Mouse (Mus musculus): ENCODE measurements around the gene Tk1. TPM values are rescaled to one million over a fixed set of nuclear protein-coding genes. Genes with fewer than 3 reads are reported as not detected.
A peak's percentile ranks its signal among the peaks of the same experiment; 100 is the strongest.

The Tk1 gene
- polyA plus RNA-seq, 1 experiment from 2014 or later = 115 TPM

DNA sequence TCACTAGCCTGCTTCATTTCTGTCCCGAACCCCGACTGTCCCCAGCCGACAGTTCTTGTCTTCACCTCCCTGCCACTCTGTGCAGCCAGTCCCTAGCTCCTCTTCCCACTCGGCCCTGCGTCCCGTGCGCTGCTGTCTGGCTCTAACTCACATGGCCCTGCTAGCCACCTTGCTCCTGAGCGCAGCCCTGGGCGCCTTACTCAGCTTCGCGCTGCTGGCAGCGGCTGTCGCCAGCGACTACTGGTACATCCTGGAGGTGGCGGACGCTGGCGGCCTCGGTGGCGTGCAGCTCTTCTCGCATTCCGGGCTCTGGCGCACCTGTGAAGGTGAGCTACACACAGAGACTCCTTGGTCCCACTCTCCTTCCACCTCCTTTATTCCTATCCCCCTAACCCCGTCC lies 34.7 kb upstream of the Tk1 start, which contains the start of gene Tmem235:
Gene Tmem235 (plus strand): TSS at position 152 of the 400 bp plus-strand sequence.
- Histone ChIP-seq H3K27ac (replicated peaks) (no peak within 1 kb of the TSS), H3K4me1 (peaks cover 8% of the 10 kb centered on the region), H3K36me3 (peaks cover 23% of the 10 kb centered on the region), H3K4me2 (replicated peaks) (peak within 1 kb of the TSS; percentile 28; the same call in 1 of the 2 replicates), H3K4me3 (replicated peaks) (0 out of 2 replicates have a peak within 1 kb of the TSS, but pooled peaks have one; percentile 1), H3K9ac (no peak within 1 kb of the TSS), H3K9me3 (replicated peaks) (no peaks in the 10 kb centered on the region), H3K27me3 (peaks cover 36% of the 10 kb centered on the region)
- 4% methylated on average over 23 of the region's 23 CpGs for WGBS
- ATAC-seq (ENCODE audit: insufficient number of reproducible peaks, low FRiP score, low TSS enrichment, low read depth) = no peak

DNA sequence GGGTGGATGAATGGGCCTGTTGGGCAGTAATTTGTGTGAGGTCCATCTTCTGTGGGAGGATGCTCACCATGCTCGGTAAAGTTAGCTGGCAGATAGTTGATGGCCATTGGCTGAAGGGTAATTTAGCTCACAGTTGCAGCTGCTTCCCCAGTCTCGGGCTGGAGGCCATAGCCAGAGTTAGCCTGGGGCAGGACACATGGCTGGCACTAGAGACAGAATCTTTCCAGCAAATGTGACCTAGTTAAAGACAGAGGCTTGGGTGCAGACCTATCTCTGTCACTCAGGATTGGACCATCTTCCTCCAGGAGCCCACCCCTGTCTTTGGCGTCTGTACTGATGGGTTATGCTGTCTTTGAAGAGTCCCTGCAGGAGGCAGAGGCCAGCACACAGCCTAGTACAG lies 32.5 kb upstream of the Tk1 start:
- peaks cover 41% of the 10 kb centered on the region for H3K36me3 ChIP-seq
- no peaks in the 10 kb centered on the region for H3K9me3 ChIP-seq (replicated peaks)
- peaks cover 31% of the 10 kb centered on the region for H3K27me3 ChIP-seq
- no peak overlapping the region for H3K4me3 ChIP-seq (replicated peaks)
- H3K9ac ChIP-seq = no peak overlapping the region
- H3K27ac ChIP-seq (replicated peaks) = no peak overlapping the region
- no peak for ATAC-seq (ENCODE audit: insufficient number of reproducible peaks, low FRiP score, low TSS enrichment, low read depth)
- no peak overlapping the region for H3K4me2 ChIP-seq (replicated peaks)
- WGBS = 57% methylated on average over 3 of the region's 3 CpGs
- H3K4me1 ChIP-seq = peaks cover 8% of the 10 kb centered on the region

DNA sequence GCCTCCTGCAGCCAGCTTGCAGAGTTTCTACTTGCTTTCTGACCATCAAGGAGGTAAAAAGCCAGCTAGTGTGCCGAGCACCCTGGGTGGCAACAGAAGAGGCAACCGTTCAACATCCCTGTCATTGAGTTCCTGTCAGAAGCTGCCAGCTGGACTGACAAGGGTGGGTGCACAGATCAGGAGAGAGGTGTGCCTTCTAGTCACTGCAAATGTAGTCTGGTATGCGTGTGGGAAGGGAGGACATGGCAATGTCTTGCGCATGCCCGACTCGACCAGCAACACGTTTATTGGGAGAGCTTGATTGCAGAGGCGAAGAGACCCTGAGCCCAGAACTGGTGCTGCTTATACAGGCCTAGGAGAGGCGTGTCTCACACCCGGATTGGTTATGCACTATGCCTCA lies 31.6 kb upstream of the Tk1 start:
- Histone ChIP-seq H3K9me3 (replicated peaks) (no peaks in the 10 kb centered on the region), H3K4me1 (peaks cover 8% of the 10 kb centered on the region), H3K4me3 (replicated peaks) (no peak overlapping the region), H3K9ac (no peak overlapping the region), H3K27ac (replicated peaks) (no peak overlapping the region), H3K27me3 (peaks cover 24% of the 10 kb centered on the region), H3K4me2 (replicated peaks) (no peak overlapping the region), H3K36me3 (peaks cover 50% of the 10 kb centered on the region)
- ATAC-seq (ENCODE audit: insufficient number of reproducible peaks, low FRiP score, low TSS enrichment, low read depth) = no peak
- 92% methylated on average over 10 of the region's 10 CpGs for WGBS

DNA sequence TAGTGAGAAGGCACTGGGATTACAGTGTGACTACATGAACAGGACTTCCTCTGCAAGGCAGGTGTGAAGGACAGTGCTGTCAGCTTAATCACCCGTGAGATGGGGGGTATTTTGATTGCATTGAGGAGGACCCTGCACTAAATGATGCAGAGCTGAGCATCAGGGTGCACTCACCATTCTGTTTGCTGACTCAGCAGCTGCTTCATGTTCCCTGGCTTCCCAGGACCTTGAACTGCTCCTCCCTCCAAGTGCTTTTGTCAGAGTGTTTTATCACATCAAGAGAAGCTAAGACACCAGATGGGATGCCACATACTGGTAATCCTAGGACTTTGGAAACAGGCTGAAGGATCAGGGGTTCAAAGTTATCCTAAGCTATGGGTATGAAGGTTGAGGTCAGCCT lies 30.1 kb upstream of the Tk1 start:
- no peaks in the 10 kb centered on the region for H3K9me3 ChIP-seq (replicated peaks)
- ATAC-seq (ENCODE audit: insufficient number of reproducible peaks, low FRiP score, low TSS enrichment, low read depth) = no peak
- H3K4me2 ChIP-seq (replicated peaks) = no peak overlapping the region
- H3K4me3 ChIP-seq (replicated peaks) = no peak overlapping the region
- no peak overlapping the region for H3K9ac ChIP-seq
- H3K27me3 ChIP-seq = peaks cover 14% of the 10 kb centered on the region
- 90% methylated on average over 1 of the region's 1 CpGs for WGBS
- H3K27ac ChIP-seq (replicated peaks) = no peak overlapping the region
- peaks cover 8% of the 10 kb centered on the region for H3K4me1 ChIP-seq
- peaks cover 54% of the 10 kb centered on the region for H3K36me3 ChIP-seq

DNA sequence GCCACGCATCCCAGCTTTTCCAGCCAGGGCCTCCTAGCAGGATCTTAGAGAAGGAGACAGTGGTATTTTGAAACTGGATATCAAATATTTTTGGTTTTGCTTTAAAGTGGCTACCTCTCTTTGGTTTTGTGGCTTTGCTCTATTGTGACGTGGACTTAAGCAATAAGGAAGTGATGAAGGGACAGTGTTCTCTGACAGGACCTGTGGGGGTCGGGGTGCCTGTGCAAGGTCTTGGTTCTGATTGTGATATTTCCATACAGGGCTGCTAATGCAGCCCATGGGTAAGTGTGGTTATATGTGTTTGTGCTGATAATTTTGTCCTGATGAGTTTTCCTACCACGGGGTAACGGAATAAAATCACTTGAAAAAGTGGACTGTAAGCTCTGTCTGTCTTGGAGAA lies 29.5 kb upstream of the Tk1 start:
- no peak for ATAC-seq (ENCODE audit: insufficient number of reproducible peaks, low FRiP score, low TSS enrichment, low read depth)
- H3K27ac ChIP-seq (replicated peaks) = no peak overlapping the region
- no peak overlapping the region for H3K4me3 ChIP-seq (replicated peaks)
- no peaks in the 10 kb centered on the region for H3K9me3 ChIP-seq (replicated peaks)
- whole genome bisulfite sequencing = 83% methylated on average over 5 of the region's 5 CpGs
- peaks cover 54% of the 10 kb centered on the region for H3K36me3 ChIP-seq
- no peak overlapping the region for H3K4me2 ChIP-seq (replicated peaks)
- H3K9ac ChIP-seq = no peak overlapping the region
- peaks cover 6% of the 10 kb centered on the region for H3K4me1 ChIP-seq
- peaks cover 8% of the 10 kb centered on the region for H3K27me3 ChIP-seq

DNA sequence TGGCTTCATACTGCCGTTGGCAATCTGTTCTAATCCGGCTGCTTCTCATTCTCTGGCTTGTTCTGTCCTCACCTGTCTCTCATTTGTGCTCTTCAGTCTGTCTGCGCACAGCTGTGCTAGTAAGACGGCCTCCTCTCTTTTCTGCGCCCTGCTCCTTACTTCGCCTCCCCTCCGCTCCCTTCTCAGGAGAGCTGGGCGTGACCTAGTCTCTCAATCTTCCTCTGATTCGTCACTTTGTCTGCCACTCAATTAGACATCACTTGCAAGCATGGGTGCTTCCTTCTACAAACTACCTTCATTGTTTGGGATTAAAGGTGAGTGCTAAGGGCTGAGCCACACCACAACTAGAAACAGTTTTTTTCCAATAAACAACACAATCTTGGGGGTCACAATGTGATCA lies 28.3 kb upstream of the Tk1 start:
- WGBS = 79% methylated on average over 9 of the region's 9 CpGs
- Histone ChIP-seq H3K27ac (replicated peaks) (no peak overlapping the region), H3K9ac (no peak overlapping the region), H3K9me3 (replicated peaks) (no peaks in the 10 kb centered on the region), H3K27me3 (no peaks in the 10 kb centered on the region), H3K4me3 (replicated peaks) (no peak overlapping the region), H3K36me3 (peaks cover 54% of the 10 kb centered on the region), H3K4me1 (peaks cover 13% of the 10 kb centered on the region), H3K4me2 (replicated peaks) (no peak overlapping the region)
- no peak for ATAC-seq (ENCODE audit: insufficient number of reproducible peaks, low FRiP score, low TSS enrichment, low read depth)

DNA sequence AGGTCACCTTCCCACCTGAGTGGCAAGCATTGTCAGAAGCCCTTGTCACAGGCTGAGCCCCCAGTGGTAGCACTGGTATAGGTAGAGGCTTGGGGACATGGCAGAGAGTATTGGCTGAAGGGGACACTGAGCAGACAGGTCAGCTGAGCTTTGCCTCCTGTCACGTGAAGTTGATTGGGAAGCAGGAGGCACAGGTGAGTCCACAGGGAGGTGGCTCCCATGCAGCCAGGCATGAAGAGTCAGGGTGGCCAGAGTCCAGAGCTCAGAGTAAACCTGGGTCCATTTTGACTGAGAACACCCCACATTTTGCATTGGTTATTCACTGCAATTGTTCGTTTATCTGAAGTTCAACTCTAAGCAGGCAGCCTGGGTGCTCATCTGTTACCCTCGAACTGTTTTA lies 27.0 kb upstream of the Tk1 start:
- peaks cover 21% of the 10 kb centered on the region for H3K4me1 ChIP-seq
- 87% methylated on average over 3 of the region's 3 CpGs for WGBS
- H3K27me3 ChIP-seq = no peaks in the 10 kb centered on the region
- no peaks in the 10 kb centered on the region for H3K9me3 ChIP-seq (replicated peaks)
- no peak overlapping the region for H3K4me2 ChIP-seq (replicated peaks)
- no peak overlapping the region for H3K27ac ChIP-seq (replicated peaks)
- no peak for ATAC-seq (ENCODE audit: insufficient number of reproducible peaks, low FRiP score, low TSS enrichment, low read depth)
- no peak overlapping the region for H3K9ac ChIP-seq
- H3K4me3 ChIP-seq (replicated peaks) = no peak overlapping the region
- peaks cover 50% of the 10 kb centered on the region for H3K36me3 ChIP-seq

DNA sequence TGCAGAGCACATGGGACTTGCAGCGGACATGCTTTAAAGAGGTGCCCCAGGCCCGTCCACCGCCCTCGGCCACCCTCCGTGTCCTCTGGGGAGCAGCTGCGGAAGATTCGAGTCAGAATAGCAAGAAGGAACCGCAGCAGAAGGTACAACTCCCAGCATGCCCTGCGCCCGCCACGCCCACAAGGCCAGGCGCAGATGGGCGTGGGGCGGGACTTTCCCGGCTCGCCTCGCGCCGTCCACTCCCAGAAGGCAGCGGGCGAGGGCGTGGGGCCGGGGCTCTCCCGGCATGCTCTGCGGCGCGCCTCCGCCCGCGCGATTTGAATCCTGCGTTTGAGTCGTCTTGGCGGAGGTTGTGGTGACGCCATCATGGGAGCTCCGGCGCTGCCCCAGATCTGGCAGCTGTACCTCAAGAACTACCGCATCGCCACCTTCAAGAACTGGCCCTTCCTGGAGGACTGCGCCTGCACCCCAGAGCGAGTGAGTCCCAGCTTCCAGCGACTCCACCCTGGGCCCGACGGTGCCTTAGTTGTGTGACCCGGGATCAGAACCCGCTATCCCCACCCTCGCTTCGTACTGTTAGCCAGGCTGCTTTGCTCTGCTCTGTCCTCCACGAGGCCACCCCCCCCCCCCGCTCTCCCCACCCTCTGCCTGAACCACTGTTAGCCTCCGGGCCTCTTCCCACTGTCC lies 23.2 kb upstream of the Tk1 start, which contains the start of gene Birc5:
Gene Birc5 (plus strand): TSS at position 267 of the 687 bp plus-strand sequence.
- H3K4me3 ChIP-seq (replicated peaks) = peak within 1 kb of the TSS; percentile 74
- H3K27ac ChIP-seq (replicated peaks) = peak within 1 kb of the TSS; percentile 98
- peak within 1 kb of the TSS; percentile 91 for H3K4me2 ChIP-seq (replicated peaks)
- peak within 1 kb of the TSS; percentile 79 for H3K9ac ChIP-seq
- peaks cover 31% of the 10 kb centered on the region for H3K4me1 ChIP-seq
- peak; percentile 94 for ATAC-seq (ENCODE audit: insufficient number of reproducible peaks, low FRiP score, low TSS enrichment, low read depth)
- H3K9me3 ChIP-seq (replicated peaks) = no peaks in the 10 kb centered on the region
- no peaks in the 10 kb centered on the region for H3K27me3 ChIP-seq
- WGBS = under 1% methylated on average over 51 of the region's 51 CpGs
- H3K36me3 ChIP-seq = peaks cover 21% of the 10 kb centered on the region

DNA sequence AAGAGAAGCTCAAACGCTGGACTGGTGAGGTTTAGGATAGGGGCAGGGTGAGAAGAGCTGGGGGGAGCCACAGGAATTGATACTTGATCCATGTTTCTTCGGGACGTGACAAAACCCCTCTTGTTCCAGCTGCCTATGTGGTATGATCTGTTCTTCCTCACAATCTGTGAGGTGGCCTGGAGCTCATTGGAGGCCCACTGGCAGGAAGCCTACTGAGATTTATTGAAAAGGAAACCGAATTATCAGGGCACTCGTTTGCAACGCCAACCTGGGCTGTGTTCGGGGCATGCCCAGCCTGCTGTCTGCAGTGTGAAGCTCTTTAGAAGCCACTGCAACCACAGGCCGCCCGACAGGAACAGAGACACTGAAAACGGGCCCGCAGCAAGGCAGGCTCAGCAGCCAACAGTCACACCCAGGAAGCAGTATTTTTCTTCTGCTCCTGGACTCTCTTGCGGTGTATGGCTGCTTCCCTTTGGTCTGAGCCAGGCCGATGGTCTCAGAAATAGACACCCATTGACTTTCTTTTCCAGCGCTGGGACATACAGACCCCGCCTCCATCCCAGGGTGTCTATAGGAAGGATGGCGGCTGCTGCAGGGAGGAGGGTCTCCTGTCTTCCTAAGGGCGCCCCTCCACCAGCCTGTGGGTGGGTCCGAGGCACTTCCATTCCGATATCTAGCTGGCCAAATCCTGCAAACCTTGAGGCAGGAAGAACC lies 22.5 kb upstream of the Tk1 start:
- Histone ChIP-seq H3K27me3 (no peaks in the 10 kb centered on the region), H3K4me1 (peaks cover 31% of the 10 kb centered on the region), H3K4me2 (replicated peaks) (peak overlapping the region; percentile 91), H3K9me3 (replicated peaks) (no peaks in the 10 kb centered on the region), H3K36me3 (peaks cover 14% of the 10 kb centered on the region), H3K9ac (peak overlapping the region; percentile 79), H3K27ac (replicated peaks) (peak overlapping the region; percentile 98), H3K4me3 (replicated peaks) (peak overlapping the region; percentile 74)
- ATAC-seq (ENCODE audit: insufficient number of reproducible peaks, low FRiP score, low TSS enrichment, low read depth) = peak; percentile 79
- 2% methylated on average over 19 of the region's 19 CpGs for WGBS

DNA sequence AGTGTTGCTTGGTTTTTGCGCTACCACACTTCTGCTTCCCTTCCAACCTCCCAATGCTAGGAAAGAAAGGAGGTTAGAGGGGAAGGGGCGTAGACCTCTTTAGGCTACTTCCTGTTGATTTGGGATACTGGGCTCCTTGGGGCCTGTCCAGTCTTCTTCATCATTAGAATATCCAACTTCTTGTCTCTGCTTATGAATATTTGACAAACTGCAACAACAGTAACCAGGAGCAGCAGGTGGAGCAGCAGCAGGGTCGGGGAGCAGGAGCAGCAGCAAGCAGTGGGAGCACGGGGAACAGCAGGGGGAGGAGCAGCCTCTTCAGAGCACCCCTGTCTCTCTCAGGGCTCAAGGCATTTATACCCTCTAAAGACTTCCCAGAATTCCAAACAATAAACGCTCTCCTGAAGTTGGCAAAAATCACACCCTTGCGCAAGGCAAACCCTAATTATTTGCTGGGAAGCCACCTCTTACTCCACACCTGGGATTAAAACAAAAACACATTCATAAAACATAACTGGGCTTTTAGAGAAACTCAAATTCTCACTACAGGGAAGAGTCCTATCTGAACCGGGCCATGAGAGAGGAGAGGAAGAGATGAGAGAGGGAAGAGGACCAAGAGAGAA lies 21.8 kb upstream of the Tk1 start:
- peak overlapping the region; percentile 98 for H3K27ac ChIP-seq (replicated peaks)
- WGBS = 70% methylated on average over 7 of the region's 7 CpGs
- H3K4me3 ChIP-seq (replicated peaks) = peak overlapping the region; percentile 74
- H3K4me1 ChIP-seq = peaks cover 31% of the 10 kb centered on the region
- H3K27me3 ChIP-seq = no peaks in the 10 kb centered on the region
- ATAC-seq (ENCODE audit: insufficient number of reproducible peaks, low FRiP score, low TSS enrichment, low read depth) = no peak
- H3K9ac ChIP-seq = peak overlapping the region; percentile 79
- peaks cover 6% of the 10 kb centered on the region for H3K36me3 ChIP-seq
- H3K9me3 ChIP-seq (replicated peaks) = no peaks in the 10 kb centered on the region
- peak overlapping the region; percentile 91 for H3K4me2 ChIP-seq (replicated peaks)

DNA sequence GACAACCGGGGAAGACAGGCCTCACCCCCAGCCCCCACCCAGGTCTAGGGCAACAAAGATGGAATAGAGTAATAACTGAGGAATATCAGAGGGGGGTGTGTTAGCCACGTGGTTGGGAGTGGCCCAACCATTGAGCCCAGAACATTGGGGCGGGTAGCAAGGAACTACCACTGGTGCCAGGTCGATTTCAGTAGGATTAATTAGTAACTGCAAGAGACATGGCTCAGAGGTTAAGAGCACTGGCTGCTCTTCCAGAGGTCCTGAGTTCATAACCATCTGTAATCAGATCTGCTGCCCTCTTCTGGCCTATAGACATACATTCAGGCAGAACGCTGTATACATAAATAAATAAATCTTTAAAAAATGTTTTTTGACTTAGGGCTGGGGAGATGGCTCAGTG lies 20.7 kb upstream of the Tk1 start:
- no peaks in the 10 kb centered on the region for H3K9me3 ChIP-seq (replicated peaks)
- H3K27me3 ChIP-seq = no peaks in the 10 kb centered on the region
- H3K9ac ChIP-seq = no peak overlapping the region
- peaks cover 31% of the 10 kb centered on the region for H3K4me1 ChIP-seq
- H3K4me3 ChIP-seq (replicated peaks) = no peak overlapping the region
- 52% methylated on average over 5 of the region's 5 CpGs for WGBS
- no peak overlapping the region for H3K27ac ChIP-seq (replicated peaks)
- H3K36me3 ChIP-seq = no peaks in the 10 kb centered on the region
- ATAC-seq (ENCODE audit: insufficient number of reproducible peaks, low FRiP score, low TSS enrichment, low read depth) = no peak
- no peak overlapping the region for H3K4me2 ChIP-seq (replicated peaks)

All from embryonic facial prominence, embryonic 15.5 days (tissue).